Mouse (Mus musculus): Measurements from ENCODE around the gene Esm1. TPM values are rescaled to one million over a fixed set of nuclear protein-coding genes. Genes with fewer than 3 reads are reported as not detected.

Esm1 gene
- polyA plus RNA-seq (2014; fragmentation: Nextera tagmentation; extraction: Ambion mirVana) = 0.86 and 0.97 TPM in 2 replicates

DNA sequence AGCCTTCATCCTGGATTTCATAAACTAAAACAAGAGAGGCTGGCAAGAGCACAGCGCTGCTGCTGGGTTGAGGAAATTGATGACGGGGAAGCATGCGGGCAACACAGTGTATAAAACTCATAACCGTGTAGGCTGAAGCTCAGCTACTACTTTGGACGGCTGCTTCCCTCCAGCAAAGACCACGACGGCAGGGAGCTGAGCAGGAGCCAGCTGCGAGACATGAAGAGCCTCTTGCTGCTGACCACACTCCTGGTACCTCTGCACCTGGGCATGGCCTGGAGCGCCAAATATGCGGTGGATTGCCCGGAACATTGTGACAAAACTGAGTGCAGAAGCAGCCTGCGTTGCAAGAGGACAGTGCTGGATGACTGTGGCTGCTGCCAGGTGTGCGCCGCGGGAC is at the start of gene Esm1:
Gene Esm1, plus strand, starts transcription at position 36 of the 400 bp plus-strand sequence.
- Histone ChIP-seq H3K4me2 (no peak within 1 kb of the TSS), H3K27ac (ENCODE audit: low read depth, low read length) (no peak within 1 kb of the TSS), H3K36me3 (ENCODE audit: control insufficient read depth, insufficient read depth, low read length) (no peaks in the 10 kb centered on the region), H3K27me3 (ENCODE audit: control insufficient read depth, insufficient read depth, low read length) (no peaks in the 10 kb centered on the region), H3K9ac (ENCODE audit: low read length) (no peak within 1 kb of the TSS), H3K9me3 (ENCODE audit: control insufficient read depth, low read length) (no peaks in the 10 kb centered on the region), H3K4me3 (ENCODE audit: low read depth, low read length) (no peak within 1 kb of the TSS), H3K4me1 (ENCODE audit: control insufficient read depth, insufficient read depth, low read length) (no peaks in the 10 kb centered on the region)
- WGBS = 56% methylated on average over 15 of the region's 15 CpGs
- ATAC-seq (ENCODE audit: low FRiP score) (no peak), DNase-seq (ENCODE audit: low spot score, missing footprints) (no peak)

DNA sequence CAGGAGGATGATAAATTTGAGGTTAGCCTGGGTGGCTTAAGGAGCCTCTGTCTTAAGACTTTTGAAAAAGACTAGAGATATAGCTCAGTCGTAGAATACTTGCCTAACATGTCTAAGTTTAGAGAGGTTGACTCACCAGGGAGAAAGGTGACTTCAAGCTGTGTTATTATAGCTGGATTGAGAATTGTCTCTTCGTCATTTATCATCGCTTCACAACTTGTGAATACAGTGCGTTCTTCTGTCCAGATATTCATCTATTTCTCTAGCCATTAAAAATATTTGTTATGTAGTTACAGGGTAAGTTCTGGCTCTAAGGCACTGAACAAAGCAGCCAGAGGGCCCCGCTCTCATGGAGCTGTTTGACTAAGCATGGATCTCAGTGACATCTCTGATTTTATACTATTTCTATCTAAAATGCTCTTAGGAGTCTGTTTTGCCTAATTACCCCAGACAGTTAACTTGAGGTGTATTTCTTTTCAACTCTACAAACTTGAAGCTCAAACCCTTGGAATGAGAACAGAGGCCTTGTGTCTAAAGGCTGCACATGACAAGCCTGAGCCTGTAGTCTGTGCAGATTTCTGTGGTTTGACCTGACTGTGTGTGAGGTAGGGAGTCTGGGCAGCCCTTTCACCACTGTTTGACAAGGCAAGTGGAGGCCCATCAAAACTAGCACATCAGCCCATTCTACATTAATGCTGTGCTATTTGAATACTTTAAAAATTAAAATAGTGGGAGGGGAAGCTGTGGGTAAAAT is 45.0 kb upstream of the Esm1 start:
- DNase-seq (ENCODE audit: low spot score, missing footprints) (no peak), ATAC-seq (ENCODE audit: low FRiP score) (no peak)
- WGBS = 93% methylated on average over 5 of the region's 5 CpGs
- H3K27me3 ChIP-seq (ENCODE audit: control insufficient read depth, insufficient read depth, low read length) = no peaks in the 10 kb centered on the region
- no peaks in the 10 kb centered on the region for H3K4me1 ChIP-seq (ENCODE audit: control insufficient read depth, insufficient read depth, low read length)
- no peak overlapping the region for H3K4me2 ChIP-seq
- no peak overlapping the region for H3K4me3 ChIP-seq (ENCODE audit: low read depth, low read length)
- H3K27ac ChIP-seq (ENCODE audit: low read depth, low read length) = no peak overlapping the region
- no peak overlapping the region for H3K9ac ChIP-seq (ENCODE audit: low read length)
- no peaks in the 10 kb centered on the region for H3K9me3 ChIP-seq (ENCODE audit: control insufficient read depth, low read length)
- no peaks in the 10 kb centered on the region for H3K36me3 ChIP-seq (ENCODE audit: control insufficient read depth, insufficient read depth, low read length)

DNA sequence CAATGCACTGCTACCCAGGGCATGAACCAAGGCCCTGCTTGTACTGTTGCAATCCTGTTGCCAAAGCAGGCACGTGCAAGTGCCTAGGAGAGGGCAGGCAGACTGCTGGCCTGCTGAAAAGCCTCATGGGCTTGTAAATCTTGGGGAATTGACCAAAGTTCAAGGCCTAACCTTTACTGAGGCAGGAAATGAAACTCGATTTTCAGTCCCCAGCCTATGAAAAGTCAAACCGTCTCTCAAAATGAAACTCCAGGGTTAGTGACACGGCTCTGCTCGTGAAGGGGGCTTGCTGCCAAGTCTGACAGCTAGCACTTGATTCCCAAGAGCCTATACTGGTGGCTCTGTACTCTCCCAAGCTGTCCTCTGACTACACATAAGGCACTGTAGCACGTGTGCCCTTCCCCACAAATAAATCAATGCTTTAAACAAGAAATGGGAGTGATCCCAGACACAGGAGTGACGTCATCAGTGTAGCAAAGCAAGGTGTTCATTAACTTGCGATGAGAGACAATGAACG is 41.4 kb upstream of the Esm1 start:
- H3K9me3 ChIP-seq (ENCODE audit: control insufficient read depth, low read length) = no peaks in the 10 kb centered on the region
- 86% methylated on average over 9 of the region's 9 CpGs for WGBS
- DNase-seq (ENCODE audit: low spot score, missing footprints) (no peak), ATAC-seq (ENCODE audit: low FRiP score) (no peak)
- no peak overlapping the region for H3K4me3 ChIP-seq (ENCODE audit: low read depth, low read length)
- H3K4me2 ChIP-seq = no peak overlapping the region
- no peak overlapping the region for H3K9ac ChIP-seq (ENCODE audit: low read length)
- H3K27me3 ChIP-seq (ENCODE audit: control insufficient read depth, insufficient read depth, low read length) = no peaks in the 10 kb centered on the region
- H3K36me3 ChIP-seq (ENCODE audit: control insufficient read depth, insufficient read depth, low read length) = no peaks in the 10 kb centered on the region
- H3K27ac ChIP-seq (ENCODE audit: low read depth, low read length) = no peak overlapping the region
- no peaks in the 10 kb centered on the region for H3K4me1 ChIP-seq (ENCODE audit: control insufficient read depth, insufficient read depth, low read length)

DNA sequence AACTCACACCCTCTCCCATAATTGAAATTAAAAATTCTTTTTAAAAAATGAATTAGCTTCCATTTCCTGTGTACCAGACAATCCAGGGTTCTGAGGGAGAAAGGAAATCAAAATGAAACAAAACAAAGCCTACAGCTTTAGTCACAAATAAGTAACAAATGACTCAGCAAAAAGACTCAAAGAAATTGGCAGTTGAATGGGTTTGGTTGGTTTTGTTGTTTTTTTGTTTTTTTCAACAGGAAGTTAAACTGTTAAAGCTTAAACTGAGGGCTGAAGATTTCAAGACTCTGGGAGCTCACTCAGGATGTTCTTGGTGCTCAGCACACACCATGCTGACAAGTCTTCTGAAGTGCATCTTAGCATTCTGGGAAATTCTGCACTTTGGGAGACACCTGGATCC is 39.2 kb upstream of the Esm1 start:
- H3K36me3 ChIP-seq (ENCODE audit: control insufficient read depth, insufficient read depth, low read length) = no peaks in the 10 kb centered on the region
- DNase-seq (ENCODE audit: low spot score, missing footprints) = no peak

DNA sequence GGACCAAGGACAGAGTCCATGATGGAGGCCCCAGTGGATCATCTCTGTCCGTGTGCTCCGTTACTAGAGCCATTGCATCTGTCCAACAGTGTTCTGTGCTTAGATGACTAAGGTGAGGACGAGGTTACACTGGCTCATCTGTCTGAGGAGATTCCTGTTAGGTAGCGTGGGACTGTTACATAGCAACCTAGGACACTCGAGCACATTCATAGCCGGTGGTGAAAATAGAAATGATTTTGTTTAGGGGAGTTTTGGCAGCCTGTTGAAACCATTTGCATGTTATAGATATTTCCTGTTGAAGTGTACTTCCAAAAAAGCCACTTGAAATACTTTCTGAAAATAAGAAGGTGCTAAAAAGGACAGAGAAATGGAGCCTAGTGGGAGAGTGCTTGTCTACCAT is 35.3 kb upstream of the Esm1 start:
- DNase-seq (ENCODE audit: low spot score, missing footprints) (no peak), ATAC-seq (ENCODE audit: low FRiP score) (no peak)
- Histone ChIP-seq H3K4me2 (no peak overlapping the region), H3K27ac (ENCODE audit: low read depth, low read length) (no peak overlapping the region), H3K4me3 (ENCODE audit: low read depth, low read length) (no peak overlapping the region), H3K9me3 (ENCODE audit: control insufficient read depth, low read length) (no peaks in the 10 kb centered on the region), H3K27me3 (ENCODE audit: control insufficient read depth, insufficient read depth, low read length) (no peaks in the 10 kb centered on the region), H3K9ac (ENCODE audit: low read length) (no peak overlapping the region), H3K36me3 (ENCODE audit: control insufficient read depth, insufficient read depth, low read length) (no peaks in the 10 kb centered on the region), H3K4me1 (ENCODE audit: control insufficient read depth, insufficient read depth, low read length) (no peaks in the 10 kb centered on the region)
- 83% methylated on average over 6 of the region's 6 CpGs for WGBS

More for the DNA sequence above, 39.2 kb upstream of the Esm1 start:
- Histone ChIP-seq H3K27me3 (ENCODE audit: control insufficient read depth, insufficient read depth, low read length) (no peaks in the 10 kb centered on the region), H3K9ac (ENCODE audit: low read length) (no peak overlapping the region), H3K9me3 (ENCODE audit: control insufficient read depth, low read length) (no peaks in the 10 kb centered on the region), H3K4me1 (ENCODE audit: control insufficient read depth, insufficient read depth, low read length) (no peaks in the 10 kb centered on the region), H3K4me2 (no peak overlapping the region), H3K4me3 (ENCODE audit: low read depth, low read length) (no peak overlapping the region), H3K27ac (ENCODE audit: low read depth, low read length) (no peak overlapping the region)
- ATAC-seq (ENCODE audit: low FRiP score) = no peak

DNA sequence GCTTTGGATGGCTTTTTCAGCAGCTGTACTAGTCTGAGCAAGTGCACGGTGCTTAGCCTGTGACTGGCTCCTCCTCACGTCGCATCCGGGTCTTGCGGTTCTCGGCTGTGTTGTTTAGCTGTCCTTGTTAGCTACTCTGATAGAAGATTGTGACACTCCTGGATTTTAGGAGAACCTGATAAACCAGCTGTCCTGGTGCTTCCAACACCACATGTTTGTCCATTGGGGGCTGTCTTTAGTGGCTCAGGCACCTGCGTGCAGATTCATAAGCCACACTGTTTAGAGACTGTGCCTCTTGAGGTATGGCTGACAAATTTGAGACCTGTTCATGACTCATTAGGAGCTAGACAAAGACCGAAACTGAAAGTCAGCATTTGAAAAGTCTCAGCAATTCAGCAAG is 26.1 kb upstream of the Esm1 start:
- 80% methylated on average over 8 of the region's 8 CpGs for WGBS

DNA sequence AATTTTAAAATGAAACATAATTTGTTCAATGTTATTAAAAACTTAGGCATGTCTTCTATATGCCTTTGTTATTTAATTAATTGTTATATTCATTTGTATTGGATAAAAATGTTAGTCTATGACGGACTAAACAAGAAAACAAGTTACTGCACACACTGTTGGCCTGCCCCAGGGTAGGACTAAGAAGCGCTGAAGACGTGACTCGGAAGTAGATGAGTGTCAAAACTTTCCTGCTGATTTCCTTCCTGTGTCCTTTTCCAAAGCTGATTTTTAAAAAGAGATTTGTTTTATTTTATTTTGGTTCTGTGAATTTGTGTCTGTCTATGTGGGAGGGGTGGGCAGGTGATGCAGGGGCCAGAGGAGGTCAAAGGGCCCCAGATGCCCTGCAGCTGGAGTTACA is 25.7 kb upstream of the Esm1 start:
- no peaks in the 10 kb centered on the region for H3K27me3 ChIP-seq (ENCODE audit: control insufficient read depth, insufficient read depth, low read length)

More for the DNA sequence above, 26.1 kb upstream of the Esm1 start:
- Histone ChIP-seq H3K9me3 (ENCODE audit: control insufficient read depth, low read length) (no peaks in the 10 kb centered on the region; the same call in 1 of the 2 replicates), H3K27me3 (ENCODE audit: control insufficient read depth, insufficient read depth, low read length) (no peaks in the 10 kb centered on the region), H3K4me1 (ENCODE audit: control insufficient read depth, insufficient read depth, low read length) (no peaks in the 10 kb centered on the region; the same call in 1 of the 2 replicates), H3K36me3 (ENCODE audit: control insufficient read depth, insufficient read depth, low read length) (no peaks in the 10 kb centered on the region), H3K9ac (ENCODE audit: low read length) (no peak overlapping the region), H3K4me3 (ENCODE audit: low read depth, low read length) (no peak overlapping the region), H3K27ac (ENCODE audit: low read depth, low read length) (no peak overlapping the region), H3K4me2 (no peak overlapping the region)
- ATAC-seq (ENCODE audit: low FRiP score) = no peak
- DNase-seq (ENCODE audit: low spot score, missing footprints) = no peak

DNA sequence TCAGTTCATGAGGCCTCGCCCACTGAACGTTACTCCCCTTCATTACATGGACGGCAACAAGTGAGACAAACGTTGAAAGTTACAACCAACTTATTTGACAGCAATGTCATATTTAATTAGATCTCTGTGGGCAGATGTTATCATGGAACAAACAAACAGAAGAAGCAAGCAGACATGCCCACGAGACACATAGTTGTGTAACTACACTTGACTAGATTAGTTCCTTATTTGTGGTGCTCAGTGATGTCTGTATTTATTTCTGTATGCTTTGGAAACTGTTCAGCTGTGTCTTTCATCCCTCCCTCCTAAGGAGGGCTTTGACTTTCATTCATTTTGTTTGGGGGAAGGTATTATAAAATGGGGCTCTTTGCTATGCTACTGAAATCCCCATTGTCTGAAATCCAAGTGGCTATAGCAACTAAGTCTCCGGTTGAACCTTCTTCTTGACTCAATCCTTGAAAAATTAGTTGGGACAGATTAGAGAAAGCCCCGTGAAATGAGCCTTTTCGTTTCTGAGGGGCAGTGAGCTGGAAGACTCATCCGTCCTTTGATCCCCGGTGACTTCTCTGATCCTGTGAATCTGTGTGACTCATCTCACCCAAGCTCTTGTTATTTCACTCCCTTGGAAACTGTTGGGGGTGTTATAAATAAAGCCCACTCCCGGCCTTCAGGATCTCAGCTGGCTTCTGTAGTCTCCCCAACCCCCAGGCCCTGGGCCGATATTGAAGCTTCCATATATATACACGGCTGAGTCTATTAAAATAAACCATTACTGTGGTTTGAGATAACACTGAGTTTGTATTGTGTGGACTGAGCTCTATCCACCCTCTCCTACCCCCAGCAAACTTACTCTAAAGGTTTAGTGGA is 12.4 kb upstream of the Esm1 start:
- no peaks in the 10 kb centered on the region for H3K9me3 ChIP-seq (ENCODE audit: control insufficient read depth, low read length)
- no peak overlapping the region for H3K27ac ChIP-seq (ENCODE audit: low read depth, low read length)
- H3K4me2 ChIP-seq = no peak overlapping the region
- no peak overlapping the region for H3K9ac ChIP-seq (ENCODE audit: low read length)
- 22% methylated on average over 13 of the region's 13 CpGs for WGBS
- no peaks in the 10 kb centered on the region for H3K36me3 ChIP-seq (ENCODE audit: control insufficient read depth, insufficient read depth, low read length)
- H3K4me3 ChIP-seq (ENCODE audit: low read depth, low read length) = no peak overlapping the region
- no peaks in the 10 kb centered on the region for H3K27me3 ChIP-seq (ENCODE audit: control insufficient read depth, insufficient read depth, low read length)
- peaks cover 9% of the 10 kb centered on the region; the same call in 1 of the 2 replicates for H3K4me1 ChIP-seq (ENCODE audit: control insufficient read depth, insufficient read depth, low read length)
- ATAC-seq (ENCODE audit: low FRiP score) = peak; percentile 63
- peak; percentile 87 for DNase-seq (ENCODE audit: low spot score, missing footprints)

More for the DNA sequence above, 25.7 kb upstream of the Esm1 start:
- Histone ChIP-seq H3K4me2 (no peak overlapping the region), H3K4me3 (ENCODE audit: low read depth, low read length) (no peak overlapping the region), H3K27ac (ENCODE audit: low read depth, low read length) (no peak overlapping the region), H3K9me3 (ENCODE audit: control insufficient read depth, low read length) (no peaks in the 10 kb centered on the region; the same call in 1 of the 2 replicates), H3K9ac (ENCODE audit: low read length) (no peak overlapping the region), H3K4me1 (ENCODE audit: control insufficient read depth, insufficient read depth, low read length) (no peaks in the 10 kb centered on the region; the same call in 1 of the 2 replicates), H3K36me3 (ENCODE audit: control insufficient read depth, insufficient read depth, low read length) (no peaks in the 10 kb centered on the region)
- DNase-seq (ENCODE audit: low spot score, missing footprints) = no peak
- no peak for ATAC-seq (ENCODE audit: low FRiP score)
- WGBS = 94% methylated on average over 4 of the region's 4 CpGs

All from midbrain, embryonic 11.5 days (tissue).